Mouse (Mus musculus) liver, postnatal 0 days (tissue): ENCODE data around the gene Camta1.

Experiments used
- CTCF ChIP-seq: sonication (generic); IDR thresholded peaks from 2 replicates; pipeline ENCODE4 v1.5.1; 2016; ENCODE audit warnings: antibody characterized with exemption, low read depth
- EP300 ChIP-seq: IDR thresholded peaks from 2 replicates; pipeline ENCODE4 v1.6.1; 2016; ENCODE audit warnings: antibody characterized with exemption, low read depth, mild to moderate bottlenecking

GRCm38 (mm10) chr4:151880044-151880690, 18.5 kb upstream of the Camta1 start:
- TF ChIP-seq CTCF (peak; percentile 55), EP300 (no peak)
